Mouse (Mus musculus) MN1 (cell line): ENCODE data around the gene Agbl5.

Source experiments
- DNase-seq: peaks from one replicate; pipeline ENCODE4 v3.0.0-alpha.2; 2016; ENCODE audit warnings: low spot score

Agbl5 gene

DNA sequence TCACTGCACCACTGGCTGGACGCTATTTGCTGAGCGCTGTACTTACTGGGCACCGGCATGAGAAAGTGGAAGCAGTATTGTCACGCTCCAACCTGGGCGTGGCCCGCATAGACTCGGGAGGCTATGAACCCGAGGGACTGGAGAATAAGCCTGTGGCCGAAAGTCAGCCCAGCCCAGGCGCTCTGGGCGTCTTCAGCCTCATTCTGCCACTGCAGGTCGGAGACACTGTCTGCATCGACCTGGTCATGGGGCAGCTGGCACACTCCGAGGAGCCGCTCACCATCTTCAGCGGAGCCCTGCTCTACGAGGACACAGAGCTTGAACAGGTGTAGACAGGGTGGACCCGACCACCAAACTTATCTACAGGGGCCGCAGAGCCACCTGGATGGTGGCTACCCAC lies 32.1 kb downstream of the Agbl5 start:
- no peak for DNase-seq

DNA sequence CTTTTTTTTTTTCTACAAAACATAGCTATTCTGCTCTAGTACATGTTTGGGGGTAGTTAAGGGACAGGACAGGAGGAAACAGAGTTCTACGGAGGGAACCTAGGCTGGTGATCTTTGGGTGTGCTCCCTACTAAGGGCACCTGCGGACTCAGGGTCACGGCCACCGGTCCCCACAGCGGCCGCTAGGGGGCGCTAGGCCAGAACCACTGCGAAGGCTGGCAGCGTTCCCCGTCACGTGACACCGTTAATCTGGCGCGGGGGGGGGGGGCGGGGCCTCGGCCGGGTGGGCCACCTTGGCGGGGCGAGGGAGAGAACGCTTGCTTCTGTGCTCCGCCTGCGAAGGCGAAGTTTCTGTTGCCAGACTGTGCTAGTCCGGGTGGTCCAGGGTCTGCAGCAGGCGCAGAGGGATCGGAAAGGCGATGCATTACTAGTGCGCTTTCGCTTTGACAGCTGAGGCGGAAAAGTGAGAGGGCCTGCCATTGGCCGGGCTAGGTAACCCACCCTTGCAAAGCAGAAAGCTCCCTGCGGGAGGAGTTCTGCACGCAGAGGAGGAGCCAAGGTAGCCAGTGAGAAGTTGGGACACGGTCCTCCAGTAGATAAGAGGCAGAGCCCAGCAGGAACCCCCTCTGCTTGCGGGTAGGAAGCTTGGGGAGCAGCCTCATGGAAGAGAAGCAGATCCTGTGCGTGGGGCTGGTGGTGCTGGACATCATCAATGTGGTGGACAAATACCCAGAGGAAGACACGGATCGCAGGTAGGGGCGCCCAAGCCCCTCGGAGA lies 33.0 kb downstream of the Agbl5 start, which contains the start of gene Khk:
TSS of gene Khk (plus strand) at position 176 of the 778 bp plus-strand sequence.
- peak; percentile 87 for DNase-seq

GRCm38 (mm10) chr5:30922581-30923041 lies 34.1 kb downstream of the Agbl5 start:
- no peak for DNase-seq

DNA sequence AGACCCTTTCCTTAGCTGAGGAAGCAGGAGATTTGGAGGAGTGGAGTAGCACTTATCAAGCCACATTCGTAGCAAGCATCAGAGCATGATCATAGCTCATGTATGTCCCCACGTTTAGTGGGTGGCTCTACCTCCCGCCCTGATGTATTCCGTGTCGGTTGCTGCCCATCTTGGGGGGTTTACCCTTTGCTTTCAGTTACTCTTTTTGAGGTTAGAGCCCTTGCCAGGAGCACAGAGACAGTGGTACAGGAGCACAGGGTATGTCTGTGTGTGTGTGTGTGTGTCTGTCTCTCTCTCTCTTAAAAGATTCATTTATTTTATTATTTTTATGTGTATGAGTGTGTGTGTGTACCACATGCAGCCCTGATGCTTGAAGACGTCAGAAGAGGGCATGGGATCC lies 34.6 kb downstream of the Agbl5 start:
- DNase-seq = no peak

GRCm38 (mm10) chr5:30924614-30925013 lies 36.1 kb downstream of the Agbl5 start:
- no peak for DNase-seq

- no peak for DNase-seq
Observed at GRCm38 (mm10) chr5:30925217-30925616, 36.7 kb downstream of the Agbl5 start.

- DNase-seq = no peak
Observed at GRCm38 (mm10) chr5:30926073-30926472, 37.6 kb downstream of the Agbl5 start.

DNA sequence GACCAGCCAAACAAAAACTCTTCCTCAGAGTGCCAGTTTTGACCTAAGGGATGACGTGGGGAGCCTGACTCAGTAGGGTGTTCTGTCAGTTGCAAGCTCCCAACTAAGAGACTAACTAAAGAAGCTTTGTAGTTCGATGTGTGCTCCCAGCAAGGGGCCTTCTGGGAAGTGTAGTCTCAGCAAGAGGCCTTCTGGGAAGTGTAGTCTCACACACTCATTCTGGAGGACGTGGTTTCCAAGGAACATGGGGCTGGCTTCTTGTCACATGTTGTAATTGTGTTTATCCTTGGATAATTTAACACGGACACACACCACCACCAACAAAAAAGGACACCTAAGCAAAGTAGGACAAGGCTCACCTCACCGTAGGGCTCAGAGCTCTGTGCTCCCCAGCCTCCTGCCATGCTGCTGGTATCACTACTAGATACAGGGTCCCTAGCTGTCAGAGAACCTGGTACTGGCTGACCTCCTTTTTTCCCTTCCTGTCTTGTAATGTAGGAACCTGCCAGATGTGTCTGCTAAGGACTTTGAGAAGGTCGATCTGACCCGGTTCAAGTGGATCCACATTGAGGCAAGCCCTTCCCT lies 39.5 kb downstream of the Agbl5 start:
- DNase-seq = no peak

DNA sequence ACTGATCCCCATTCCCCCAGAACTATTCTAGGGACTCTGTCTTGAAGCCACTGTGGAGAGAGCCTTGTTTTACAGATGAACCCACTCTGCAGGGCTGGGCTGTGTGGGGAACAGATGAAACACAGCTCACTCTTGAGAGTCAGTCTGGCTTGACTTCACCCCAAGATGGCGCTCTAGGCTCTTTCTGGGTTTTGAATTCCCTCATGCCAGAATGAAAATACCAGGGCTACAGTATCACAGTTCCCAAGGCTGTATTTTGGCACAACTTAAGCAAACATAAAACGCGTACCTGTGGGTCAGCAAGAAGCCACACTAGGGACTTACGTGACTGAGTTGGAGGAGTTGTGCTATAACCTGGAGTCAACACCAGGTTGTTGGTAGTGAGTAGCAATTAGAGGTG lies 41.6 kb downstream of the Agbl5 start:
- DNase-seq = peak; percentile 59

DNA sequence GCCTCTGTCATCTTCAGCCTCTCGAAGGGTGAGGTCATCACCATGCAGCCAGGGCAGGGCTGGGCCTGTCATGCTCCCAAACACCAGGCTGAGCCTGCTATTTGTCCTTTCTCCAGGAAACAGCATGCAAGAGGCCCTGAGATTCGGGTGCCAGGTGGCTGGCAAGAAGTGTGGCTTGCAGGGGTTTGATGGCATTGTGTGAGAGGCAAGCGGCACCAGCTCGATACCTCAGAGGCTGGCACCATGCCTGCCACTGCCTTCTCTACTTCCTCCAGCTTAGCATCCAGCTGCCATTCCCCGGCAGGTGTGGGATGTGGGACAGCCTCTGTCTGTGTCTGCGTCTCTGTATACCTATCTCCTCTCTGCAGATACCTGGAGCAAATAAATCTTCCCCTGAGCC lies 42.4 kb downstream of the Agbl5 start:
- no peak for DNase-seq

- no peak for DNase-seq
Observed at GRCm38 (mm10) chr5:30931378-30931777, 42.9 kb downstream of the Agbl5 start.

- DNase-seq = no peak
Observed at GRCm38 (mm10) chr5:30933705-30934104, 45.2 kb downstream of the Agbl5 start.

DNA sequence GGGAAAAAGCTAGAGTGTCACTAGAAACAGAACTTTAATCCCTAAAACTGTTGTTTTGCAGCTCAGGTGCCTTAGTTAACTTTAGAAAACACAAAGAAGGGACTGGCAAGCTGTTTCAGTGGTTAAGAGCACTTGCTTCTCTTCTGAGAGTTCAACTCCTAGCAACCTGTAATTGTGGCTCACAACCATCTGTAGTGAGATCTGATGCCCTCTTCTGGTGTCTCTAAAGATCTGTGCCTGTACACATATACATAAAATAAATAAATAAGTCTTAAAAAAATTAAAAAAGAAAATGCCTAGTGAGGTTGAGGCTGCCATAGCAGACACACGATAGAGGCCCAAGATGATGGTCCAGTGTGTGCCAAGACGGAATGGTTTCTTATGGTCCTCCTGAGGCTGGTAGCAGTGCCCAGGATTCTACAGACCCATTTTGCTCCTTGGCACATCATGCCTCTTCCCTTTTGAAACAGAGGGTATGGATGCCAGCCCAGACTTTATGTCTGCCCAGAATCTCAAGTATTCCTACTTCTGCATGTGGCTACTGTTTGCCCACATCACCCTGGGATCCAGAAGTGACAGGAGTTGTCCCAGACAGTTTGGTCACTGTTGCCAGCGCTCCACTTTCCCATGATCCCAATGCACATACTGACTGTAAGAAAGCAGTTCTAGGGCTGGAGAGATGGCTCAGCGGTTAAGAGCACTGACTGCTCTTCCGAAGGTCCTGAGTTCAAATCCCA lies 46.4 kb downstream of the Agbl5 start:
- no peak for DNase-seq

DNA sequence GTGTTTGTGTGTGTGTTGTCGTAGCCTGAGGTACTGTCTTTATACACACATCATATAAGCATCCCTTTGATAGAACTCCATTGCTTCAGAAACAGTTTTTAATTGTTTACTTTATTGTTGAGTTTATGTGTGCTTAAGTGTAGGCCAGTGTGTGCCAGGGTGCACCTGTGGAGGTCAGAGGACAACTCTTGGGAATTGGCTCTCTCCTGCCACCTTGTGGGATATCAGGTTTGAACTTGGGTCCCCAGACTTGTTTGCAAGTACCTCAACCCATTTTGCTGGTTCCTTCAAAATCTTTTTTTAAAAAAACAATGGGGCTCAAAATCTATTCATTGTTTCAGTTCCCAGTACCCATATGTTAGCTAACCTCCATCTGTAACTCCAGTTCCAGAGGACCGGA lies 54.5 kb downstream of the Agbl5 start:
- peak; percentile 32 for DNase-seq

DNA sequence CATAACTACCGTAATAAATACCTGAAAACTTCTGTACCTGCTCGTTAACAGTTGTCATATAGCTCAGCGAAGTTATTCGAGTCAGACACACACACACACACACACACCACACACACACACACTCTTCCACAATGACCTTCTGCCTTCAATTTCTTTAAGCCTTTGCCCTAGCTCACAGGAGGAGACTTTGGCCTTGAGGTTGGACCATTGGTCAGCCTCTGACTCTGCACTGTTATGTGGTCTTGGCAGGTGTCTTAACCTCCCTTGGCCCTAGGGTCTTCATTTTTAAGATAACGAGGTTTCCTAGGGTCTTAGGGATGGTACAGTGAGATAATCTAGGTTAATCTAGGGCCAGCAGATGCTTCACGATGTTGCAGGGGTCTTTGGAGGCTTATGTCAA lies 55.9 kb downstream of the Agbl5 start:
- DNase-seq = no peak

GRCm38 (mm10) chr5:30944956-30945781 lies 56.7 kb downstream of the Agbl5 start, which contains the start of gene Cgref1:
Cgref1 (minus strand) TSS chr5:30945591.
- DNase-seq = peak; percentile 78

- DNase-seq = no peak
Observed at GRCm38 (mm10) chr5:30948620-30949019, 60.1 kb downstream of the Agbl5 start.

- peak; percentile 85 for DNase-seq
Observed at GRCm38 (mm10) chr5:30949654-30950326, 61.3 kb downstream of the Agbl5 start.

GRCm38 (mm10) chr5:30950451-30950850 lies 62.0 kb downstream of the Agbl5 start:
- no peak for DNase-seq

GRCm38 (mm10) chr5:30950922-30951321 lies 62.4 kb downstream of the Agbl5 start:
- no peak for DNase-seq

DNA sequence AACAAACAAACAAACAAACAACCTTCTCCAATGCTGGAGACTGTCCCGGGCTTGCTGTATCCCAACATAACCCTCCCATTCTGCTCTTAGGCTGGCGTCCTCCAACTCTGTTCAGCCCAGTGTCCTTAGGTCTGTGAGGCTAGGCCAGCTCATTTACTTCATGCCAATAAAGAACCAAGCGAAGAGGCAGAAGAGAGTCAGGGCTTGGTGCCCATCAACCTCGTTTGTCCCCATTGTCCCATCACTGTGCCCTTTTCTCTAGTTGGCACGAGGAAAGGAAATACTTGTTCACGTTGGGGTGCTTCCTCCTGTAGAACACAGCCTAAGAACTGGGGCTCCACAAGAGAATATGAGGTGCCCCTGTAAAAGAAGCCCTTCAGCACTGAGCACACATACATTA lies 63.2 kb downstream of the Agbl5 start:
- no peak for DNase-seq
